Mouse (Mus musculus): ENCODE results near the gene 2310011J03Rik.

DNA sequence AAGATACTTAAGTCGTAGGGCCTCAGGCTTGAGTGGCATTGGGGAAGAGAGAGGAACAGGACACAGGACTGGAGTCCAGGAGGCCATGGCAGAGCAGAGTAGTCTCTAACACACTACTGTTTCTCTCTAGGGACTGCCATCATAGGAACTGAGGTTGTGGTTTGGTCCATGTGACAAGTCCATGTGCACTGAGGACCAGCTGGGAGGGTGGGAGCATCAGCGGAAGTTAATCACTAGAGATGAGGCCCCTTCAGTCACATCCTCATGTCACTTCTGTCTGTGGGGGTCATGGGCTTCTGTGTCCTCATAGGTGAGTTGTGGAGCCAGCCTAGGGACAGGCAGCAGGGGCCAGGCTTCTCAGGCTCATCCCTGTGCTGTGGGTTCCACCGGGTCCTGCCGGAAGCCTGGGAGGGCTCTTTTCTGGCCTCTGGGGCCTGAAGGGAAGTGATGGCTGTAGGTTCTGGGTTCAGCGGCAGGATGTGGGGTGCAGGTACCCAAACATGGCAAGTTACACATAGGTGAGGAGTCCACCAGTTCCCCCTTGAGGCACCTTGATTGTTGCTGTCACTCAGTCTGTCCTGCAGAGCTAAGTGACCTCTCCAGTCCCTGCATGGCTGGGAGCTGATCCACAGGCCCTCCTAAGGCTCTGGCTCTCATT lies 49.0 kb downstream of the 2310011J03Rik start:
- no peak for TF ChIP-seq CTCF (IDR thresholded peaks at IDR 0.05)
- no peak for TF ChIP-seq EP300 (IDR thresholded peaks at IDR 0.05)
